Mouse (Mus musculus): ENCODE results near the gene Chrng.

Chrng gene

GRCm38 (mm10) chr1:87204465-87204864 is at the start of gene Chrng:
TSS of gene Chrng (plus strand) at chr1:87204657.
- in situ Hi-C loops (cut with MboI; ENCODE audit: low sequenced_read_pairs) = no loop called here

GRCm38 (mm10) chr1:87155531-87156198 is 48.8 kb upstream of the Chrng start:
- in situ Hi-C loops (cut with MboI; ENCODE audit: low sequenced_read_pairs) = no loop called here

GRCm38 (mm10) chr1:87156199-87156587 is 48.3 kb upstream of the Chrng start, which contains the start of gene Ecel1:
TSS of gene Ecel1 (minus strand) at chr1:87156521.
- in situ Hi-C loops (cut with MboI; ENCODE audit: low sequenced_read_pairs) = no loop called here

- in situ Hi-C loops (cut with MboI; ENCODE audit: low sequenced_read_pairs) = no loop called here
Measured at GRCm38 (mm10) chr1:87159396-87159795, 45.1 kb upstream of the Chrng start.

GRCm38 (mm10) chr1:87164164-87164795 is 40.2 kb upstream of the Chrng start:
- in situ Hi-C loops (cut with MboI; ENCODE audit: low sequenced_read_pairs) = no loop called here

GRCm38 (mm10) chr1:87164796-87165184 is 39.7 kb upstream of the Chrng start:
- in situ Hi-C loops (cut with MboI; ENCODE audit: low sequenced_read_pairs) = no loop called here

- in situ Hi-C loops (cut with MboI; ENCODE audit: low sequenced_read_pairs) = no loop called here
Measured at GRCm38 (mm10) chr1:87170458-87170857, 34.0 kb upstream of the Chrng start.

GRCm38 (mm10) chr1:87171312-87171711 is 33.1 kb upstream of the Chrng start:
- in situ Hi-C loops (cut with MboI; ENCODE audit: low sequenced_read_pairs) = no loop called here

GRCm38 (mm10) chr1:87172316-87172715 is 32.1 kb upstream of the Chrng start:
- in situ Hi-C loops (cut with MboI; ENCODE audit: low sequenced_read_pairs) = no loop called here

GRCm38 (mm10) chr1:87174006-87174955 is 30.2 kb upstream of the Chrng start:
- in situ Hi-C loops (cut with MboI; ENCODE audit: low sequenced_read_pairs) = no loop called here

GRCm38 (mm10) chr1:87175852-87176292 is 28.6 kb upstream of the Chrng start:
- in situ Hi-C loops (cut with MboI; ENCODE audit: low sequenced_read_pairs) = no loop called here

GRCm38 (mm10) chr1:87180896-87181295 is 23.6 kb upstream of the Chrng start:
- in situ Hi-C loops (cut with MboI; ENCODE audit: low sequenced_read_pairs) = no loop called here

- in situ Hi-C loops (cut with MboI; ENCODE audit: low sequenced_read_pairs) = no loop called here
Measured at GRCm38 (mm10) chr1:87183013-87183412, 21.4 kb upstream of the Chrng start, which contains the start of gene Prss56. TSS of gene Prss56 (plus strand) at chr1:87183313.

- in situ Hi-C loops (cut with MboI; ENCODE audit: low sequenced_read_pairs) = no loop called here
Measured at GRCm38 (mm10) chr1:87183998-87184750, 20.3 kb upstream of the Chrng start.

GRCm38 (mm10) chr1:87184751-87185139 is 19.7 kb upstream of the Chrng start:
- in situ Hi-C loops (cut with MboI; ENCODE audit: low sequenced_read_pairs) = no loop called here

- in situ Hi-C loops (cut with MboI; ENCODE audit: low sequenced_read_pairs) = no loop called here
Measured at GRCm38 (mm10) chr1:87185526-87185925, 18.9 kb upstream of the Chrng start.

GRCm38 (mm10) chr1:87186261-87187036 is 18.0 kb upstream of the Chrng start:
- in situ Hi-C loops (cut with MboI; ENCODE audit: low sequenced_read_pairs) = no loop called here

GRCm38 (mm10) chr1:87187037-87187355 is 17.5 kb upstream of the Chrng start:
- in situ Hi-C loops (cut with MboI; ENCODE audit: low sequenced_read_pairs) = no loop called here

- in situ Hi-C loops (cut with MboI; ENCODE audit: low sequenced_read_pairs) = no loop called here
Measured at GRCm38 (mm10) chr1:87190429-87190828, 14.0 kb upstream of the Chrng start, which contains the start of gene Chrnd. TSS of gene Chrnd (plus strand) at chr1:87190607.

- in situ Hi-C loops (cut with MboI; ENCODE audit: low sequenced_read_pairs) = no loop called here
Measured at GRCm38 (mm10) chr1:87197296-87197695, 7.2 kb upstream of the Chrng start.
